Mouse (Mus musculus): Measurements from ENCODE around the gene Idh2. TPM values are rescaled to one million over a fixed set of nuclear protein-coding genes. Genes with fewer than 3 reads are reported as not detected.

Idh2 gene
- total RNA-seq, 1 experiment, result 108 TPM

DNA sequence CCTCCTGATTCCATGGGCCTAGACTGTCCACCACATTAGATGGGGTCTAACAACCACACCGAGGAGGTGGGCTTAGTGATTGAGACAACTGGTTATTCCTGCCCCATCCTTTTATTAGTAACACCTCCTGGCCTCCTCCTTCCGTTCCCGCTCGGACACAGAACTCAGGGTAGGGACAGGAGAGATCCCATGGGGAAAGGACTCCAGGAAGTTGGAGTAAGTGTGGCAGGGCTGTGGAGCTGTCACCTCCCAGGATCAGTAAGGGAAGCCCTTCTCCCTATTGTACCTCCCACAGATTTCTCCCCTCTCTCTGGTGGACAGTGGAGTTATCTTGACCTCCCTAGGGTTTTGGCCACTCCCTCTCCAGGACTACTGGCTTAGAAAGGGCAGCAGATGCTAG lies 68.2 kb downstream of the Idh2 start:
- DNase-seq (ENCODE audit: low read depth, low spot score), result no peak
- no peak overlapping the region for H3K9ac ChIP-seq (ENCODE audit: insufficient read depth, low read depth, low read length, poor library complexity, severe bottlenecking)
- in situ Hi-C loops (cut with MboI; ENCODE audit: low sequenced_read_pairs in 2 of 2, unreplicated experiment in 2 of 2), result no loop called here
- H3K4me1 ChIP-seq (ENCODE audit: control insufficient read depth in 2 of 2, insufficient read depth in 2 of 2, low read length in 2 of 2, poor library complexity in 1 of 2), result peaks cover 2 to 13% of the 10 kb centered on the region in 2 experiments; a peak in 2 of 4 replicates
- H3K36me3 ChIP-seq (ENCODE audit: control insufficient read depth, insufficient read depth, low read length, poor library complexity, severe bottlenecking), result peaks cover 12% of the 10 kb centered on the region; the same call in 1 of the 2 replicates
- no peaks in the 10 kb centered on the region for H3K9me3 ChIP-seq (ENCODE audit: control insufficient read depth, insufficient read depth, low read depth, low read length)
- no peak overlapping the region for H3K4me3 ChIP-seq (ENCODE audit: insufficient read depth in 1 of 2, low read depth in 1 of 2, low read length in 2 of 2, poor library complexity in 1 of 2, severe bottlenecking in 1 of 2)
- no peak overlapping the region for H3K27ac ChIP-seq (ENCODE audit: insufficient read depth, low read depth, low read length, poor library complexity, severe bottlenecking)
- TF ChIP-seq CHD2 (IDR thresholded peaks at IDR 0.05; ENCODE audit: low read depth, low read length), result no peak
- TF ChIP-seq MAFK (IDR thresholded peaks at IDR 0.05; ENCODE audit: insufficient read depth, low read depth, low read length), result no peak
- no peak for TF ChIP-seq ZNF384 (IDR thresholded peaks at IDR 0.05; ENCODE audit: low read depth, low read length)
- no peak for TF ChIP-seq HCFC1 (IDR thresholded peaks at IDR 0.05; ENCODE audit: borderline replicate concordance, insufficient read depth, low read length)
- no peak for TF ChIP-seq ZC3H11A (IDR thresholded peaks at IDR 0.05; ENCODE audit: borderline replicate concordance, low read depth, low read length)

Other genes with a start within 250 kb of the Idh2 start
- 9.4 and 11.0 TPM in 2 replicates for gene Ap3s2, start 194.7 kb downstream of the Idh2 start, total RNA-seq (2012; rRNA removed)
- gene Arpin, start 180.0 kb downstream of the Idh2 start, total RNA-seq (2012; rRNA removed), result 2.3 and 3.9 TPM in 2 replicates
- 39.8 and 54.2 TPM in 2 replicates for gene Zfp710, start 90.6 kb downstream of the Idh2 start, total RNA-seq (2012; rRNA removed)
- 50.1 and 106 TPM in 2 replicates for gene Sema4b, start 71.4 kb upstream of the Idh2 start, total RNA-seq (2012; rRNA removed)
- 52.6 and 59.7 TPM in 2 replicates for gene Cib1, start 117.4 kb upstream of the Idh2 start, total RNA-seq (2012; rRNA removed)
- 4.4 and 4.5 TPM in 2 replicates for gene Gdpgp1, start 117.5 kb upstream of the Idh2 start, total RNA-seq (2012; rRNA removed)
- gene Ttll13, start 131.0 kb upstream of the Idh2 start, total RNA-seq (2012; rRNA removed), result 1.4 and 2.8 TPM in 2 replicates
- 37.8 and 45.2 TPM in 2 replicates for gene Ngrn, start 145.8 kb upstream of the Idh2 start, total RNA-seq (2012; rRNA removed)
- gene Vps33b, start 154.3 kb upstream of the Idh2 start, total RNA-seq (2012; rRNA removed), result 21.1 and 30.4 TPM in 2 replicates
- 91.0 and 103 TPM in 2 replicates for gene Prc1, start 179.1 kb upstream of the Idh2 start, total RNA-seq (2012; rRNA removed)
- gene Rccd1, start 209.1 kb upstream of the Idh2 start, total RNA-seq (2012; rRNA removed), result 16.4 and 27.6 TPM in 2 replicates
- gene Unc45a, start 225.6 kb upstream of the Idh2 start, total RNA-seq (2012; rRNA removed), result 52.0 and 54.1 TPM in 2 replicates
- gene Hddc3, start 227.7 kb upstream of the Idh2 start, total RNA-seq (2012; rRNA removed), result 11.4 and 14.3 TPM in 2 replicates